8 mouse cellular contexts compared by ENCODE assay signal in the genomic region with DNA sequence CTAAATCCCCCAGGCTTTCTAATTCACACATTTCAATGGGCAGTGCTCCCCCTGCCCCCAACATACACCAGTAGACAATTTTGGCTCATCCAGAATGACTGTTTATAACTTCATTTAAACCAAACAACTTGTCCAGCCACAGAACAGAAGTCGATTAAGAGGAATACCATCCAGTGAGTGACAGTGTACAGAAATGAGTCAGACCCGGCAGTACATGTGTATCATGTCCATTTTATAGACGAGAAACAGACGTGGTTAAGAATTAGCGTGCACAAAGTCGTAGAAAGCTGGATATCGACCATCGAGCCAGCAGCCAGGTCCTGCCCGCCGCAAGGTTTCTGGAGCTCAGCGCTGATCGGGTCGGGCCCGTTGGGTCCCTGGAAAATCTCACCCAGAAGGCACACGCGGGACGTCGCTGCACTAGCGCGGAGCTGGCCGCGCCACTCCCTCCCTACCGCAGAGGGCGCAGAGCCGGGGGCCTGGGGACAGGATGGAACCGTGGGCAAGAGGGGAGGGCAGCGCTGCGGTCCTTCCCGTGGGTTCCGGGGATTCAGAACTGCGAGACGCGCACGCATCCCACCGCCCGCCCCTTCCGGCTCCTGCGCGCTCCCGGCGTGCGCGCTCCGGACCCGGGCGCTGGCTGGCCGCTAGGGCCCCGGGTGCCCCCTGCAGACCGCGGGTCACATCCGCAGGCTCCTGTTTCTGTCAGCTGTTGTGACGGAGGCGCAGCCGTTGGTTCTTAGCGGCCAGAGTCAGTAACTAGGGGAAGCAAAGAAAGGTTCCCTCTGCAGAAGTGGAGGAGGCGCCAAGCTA. TPM values are rescaled to one million over a fixed set of nuclear protein-coding genes. Genes with fewer than 3 reads are reported as not detected.
DNase-seq lines count a peak whose midpoint lies in the region; ATAC-seq and TF ChIP-seq lines count a peak whose summit lies in the region.

Gene Cyren, minus strand, starts transcription at position 552 of the 813 bp plus-strand sequence.

- TF ChIP-seq CTCF in midbrain, postnatal 0 days (IDR thresholded peaks at IDR 0.05), result peak; percentile 63

- peak within 1 kb of the TSS; percentile 81 for H3K9ac ChIP-seq in embryonic facial prominence, embryonic 14.5 days (ENCODE audit: low read depth, low read length)
- H3K9ac ChIP-seq in limb, embryonic 14.5 days (ENCODE audit: low read depth, low read length, severe bottlenecking), result peak within 1 kb of the TSS; percentile 90
- H3K9ac ChIP-seq in midbrain, postnatal 0 days (replicated peaks; ENCODE audit: low read length, poor library complexity, severe bottlenecking), result peak within 1 kb of the TSS; percentile 80

- no peaks in the 10 kb centered on the region for H3K27me3 ChIP-seq in embryonic facial prominence, embryonic 14.5 days (replicated peaks; ENCODE audit: control insufficient read depth, insufficient read depth, low read length)
- no peaks in the 10 kb centered on the region for H3K27me3 ChIP-seq in limb, embryonic 14.5 days (ENCODE audit: control insufficient read depth, insufficient read depth, low read length)
- no peaks in the 10 kb centered on the region for H3K27me3 ChIP-seq in midbrain, postnatal 0 days (ENCODE audit: insufficient read depth, low read length)

- peak; percentile 69; the same call in 1 of the 2 replicates for TF ChIP-seq POLR2A in limb, embryonic 14.5 days (IDR thresholded peaks at IDR 0.05; ENCODE audit: borderline replicate concordance, extremely low read depth, insufficient read depth, insufficient read length)

- peak within 1 kb of the TSS; percentile 63 for H3K4me3 ChIP-seq in embryonic facial prominence, embryonic 14.5 days (ENCODE audit: low read depth, low read length)
- peak within 1 kb of the TSS; percentile 67 for H3K4me3 ChIP-seq in limb, embryonic 14.5 days (replicated peaks; ENCODE audit: low read length)
- H3K4me3 ChIP-seq in midbrain, postnatal 0 days (ENCODE audit: low read depth, low read length), result peak within 1 kb of the TSS; percentile 58

- peaks cover 17% of the 10 kb centered on the region for H3K36me3 ChIP-seq in embryonic facial prominence, embryonic 14.5 days (ENCODE audit: control insufficient read depth, insufficient read depth, low read length)
- H3K36me3 ChIP-seq in limb, embryonic 14.5 days (ENCODE audit: control insufficient read depth, insufficient read depth, low read length), result peaks cover 33% of the 10 kb centered on the region; the same call in 1 of the 2 replicates
- H3K36me3 ChIP-seq in midbrain, postnatal 0 days (ENCODE audit: insufficient read depth, low read length), result peaks cover 7% of the 10 kb centered on the region; the same call in 1 of the 2 replicates

- no peaks in the 10 kb centered on the region for H3K9me3 ChIP-seq in embryonic facial prominence, embryonic 14.5 days (ENCODE audit: control insufficient read depth, low read length)
- no peaks in the 10 kb centered on the region for H3K9me3 ChIP-seq in limb, embryonic 14.5 days (ENCODE audit: control insufficient read depth, low read length)
- H3K9me3 ChIP-seq in midbrain, postnatal 0 days (ENCODE audit: low read length), result no peaks in the 10 kb centered on the region

- DNase-seq in 3T3-L1 (ENCODE audit: low read depth, low spot score), result peak; percentile 93
- DNase-seq in adrenal gland, postnatal 4 days (ENCODE audit: low spot score in 2 of 2), result peak; percentile 83 to 84
- DNase-seq in embryonic facial prominence, embryonic 14.5 days (ENCODE audit: low spot score), result peak; percentile 95
- peak; percentile 91 for DNase-seq in heart, adult 8-10 months (ENCODE audit: low spot score)
- DNase-seq in kidney, adult 9 months, result peak; percentile 95
- peak; percentile 91 for DNase-seq in limb, embryonic 14.5 days (ENCODE audit: low spot score)
- DNase-seq in midbrain, postnatal 0 days (ENCODE audit: low spot score), result peak; percentile 95
- peak; percentile 78 to 86 for DNase-seq in spleen, postnatal 14 days (ENCODE audit: low spot score in 2 of 2)

- H3K4me1 ChIP-seq in embryonic facial prominence, embryonic 14.5 days (ENCODE audit: control insufficient read depth, insufficient read depth, low read length), result peaks cover 15% of the 10 kb centered on the region
- H3K4me1 ChIP-seq in limb, embryonic 14.5 days (ENCODE audit: control insufficient read depth, insufficient read depth, low read length), result peaks cover 9% of the 10 kb centered on the region; the same call in 1 of the 2 replicates
- peaks cover 9% of the 10 kb centered on the region; the same call in 1 of the 2 replicates for H3K4me1 ChIP-seq in midbrain, postnatal 0 days (ENCODE audit: insufficient read depth, low read length)

- under 1% methylated on average over 40 of the region's 56 CpGs for WGBS in embryonic facial prominence, embryonic 14.5 days
- WGBS in limb, embryonic 14.5 days, result under 1% methylated on average over 50 of the region's 56 CpGs
- under 1% methylated on average over 55 of the region's 56 CpGs for WGBS in midbrain, postnatal 0 days

- H3K27ac ChIP-seq in embryonic facial prominence, embryonic 14.5 days (replicated peaks; ENCODE audit: low read depth, low read length), result peak within 1 kb of the TSS; percentile 89
- peak within 1 kb of the TSS; percentile 86 for H3K27ac ChIP-seq in limb, embryonic 14.5 days (replicated peaks; ENCODE audit: low read depth, low read length)
- H3K27ac ChIP-seq in midbrain, postnatal 0 days (ENCODE audit: low read depth, low read length), result peak within 1 kb of the TSS; percentile 88

- ATAC-seq in embryonic facial prominence, embryonic 14.5 days (ENCODE audit: low read depth), result peak; percentile 93
- ATAC-seq in limb, embryonic 14.5 days (ENCODE audit: low FRiP score, low read depth), result peak; percentile 91
- ATAC-seq in midbrain, postnatal 0 days (ENCODE audit: low FRiP score), result peak; percentile 93

- peak within 1 kb of the TSS; percentile 62 for H3K4me2 ChIP-seq in embryonic facial prominence, embryonic 14.5 days (ENCODE audit: low read depth, low read length)
- H3K4me2 ChIP-seq in limb, embryonic 14.5 days (replicated peaks; ENCODE audit: low read depth, low read length, severe bottlenecking), result peak within 1 kb of the TSS; percentile 75
- peak within 1 kb of the TSS; percentile 62 for H3K4me2 ChIP-seq in midbrain, postnatal 0 days (ENCODE audit: low read depth, low read length, poor library complexity, severe bottlenecking)

RNA-seq across cellular contexts. Expression of gene Cyren, which starts in this region (rescaled TPM):
- total RNA-seq in adrenal gland, postnatal 4 days (2021), result 1 to 10 TPM; 8.8 to 9.8 TPM
- polyA plus RNA-seq in embryonic facial prominence, embryonic 14.5 days (2014; fragmentation: Nextera tagmentation; extraction: Ambion mirVana), result 9.6 and 10.7 TPM in 2 replicates
- total RNA-seq in heart, adult 8-10 months (2022), result 1 to 10 TPM; 3.7 to 4.2 (median 3.8) TPM
- polyA plus RNA-seq in limb, embryonic 14.5 days (2012; rRNA removed), result 22.6 and 24.2 TPM in 2 replicates
- polyA plus RNA-seq in limb, embryonic 14.5 days (2014; fragmentation: Nextera tagmentation; extraction: Ambion mirVana), result 11.3 and 12.4 TPM in 2 replicates
- 2.8 and 6.0 TPM in 2 replicates for total RNA-seq in midbrain, postnatal 0 days (2014; rRNA removed)
- polyA plus RNA-seq in midbrain, postnatal 0 days (2015; fragmentation: Nextera tagmentation; extraction: Ambion mirVana), result 4.8 and 4.9 TPM in 2 replicates

Comparison
In these comparisons a context has a peak if more than half of its experiments do, and no peak if none do; other contexts are left out.
1. Peak in every context shown above with its lines: DNase-seq, ATAC-seq, H3K4me3 ChIP-seq and H3K27ac ChIP-seq.